Mouse (Mus musculus) myocyte (in vitro differentiated cells): Measurements from ENCODE around the gene E2f4.

Experiments used
- MYOD1 ChIP-seq, 3 experiments: IDR thresholded peaks; one replicate each; pipeline ENCODE4 v1.6.1; 2011; ENCODE audit warnings: control low read depth in 2 of 3, low read depth in 2 of 3, mild to moderate bottlenecking in 2 of 3, moderate library complexity in 1 of 3; ENCODE audit not compliant: insufficient read length in 2 of 3, control insufficient read depth in 1 of 3
- POLR2A ChIP-seq: IDR thresholded peaks from one replicate; pipeline ENCODE4 v1.6.1; 2011; ENCODE audit warnings: low read depth, mild to moderate bottlenecking, control low read depth, moderate library complexity; ENCODE audit not compliant: insufficient read length
- POLR2AphosphoS2 ChIP-seq: IDR thresholded peaks from one replicate; pipeline ENCODE4 v1.6.1; 2011; ENCODE audit warnings: low read depth, control low read depth; ENCODE audit not compliant: insufficient read length
- REST ChIP-seq: IDR thresholded peaks from one replicate; pipeline ENCODE4 v1.6.1; 2011; ENCODE audit warnings: mild to moderate bottlenecking, control low read depth, moderate library complexity; ENCODE audit not compliant: insufficient read depth, insufficient read length
- TCF12 ChIP-seq: IDR thresholded peaks from one replicate; pipeline ENCODE4 v1.6.1; 2011; ENCODE audit warnings: mild to moderate bottlenecking, control low read depth; ENCODE audit not compliant: poor library complexity, insufficient read depth, severe bottlenecking
- TCF3 ChIP-seq: IDR thresholded peaks from one replicate; pipeline ENCODE4 v1.6.1; 2011; ENCODE audit warnings: low read depth, control low read depth; ENCODE audit not compliant: insufficient read length

DNA sequence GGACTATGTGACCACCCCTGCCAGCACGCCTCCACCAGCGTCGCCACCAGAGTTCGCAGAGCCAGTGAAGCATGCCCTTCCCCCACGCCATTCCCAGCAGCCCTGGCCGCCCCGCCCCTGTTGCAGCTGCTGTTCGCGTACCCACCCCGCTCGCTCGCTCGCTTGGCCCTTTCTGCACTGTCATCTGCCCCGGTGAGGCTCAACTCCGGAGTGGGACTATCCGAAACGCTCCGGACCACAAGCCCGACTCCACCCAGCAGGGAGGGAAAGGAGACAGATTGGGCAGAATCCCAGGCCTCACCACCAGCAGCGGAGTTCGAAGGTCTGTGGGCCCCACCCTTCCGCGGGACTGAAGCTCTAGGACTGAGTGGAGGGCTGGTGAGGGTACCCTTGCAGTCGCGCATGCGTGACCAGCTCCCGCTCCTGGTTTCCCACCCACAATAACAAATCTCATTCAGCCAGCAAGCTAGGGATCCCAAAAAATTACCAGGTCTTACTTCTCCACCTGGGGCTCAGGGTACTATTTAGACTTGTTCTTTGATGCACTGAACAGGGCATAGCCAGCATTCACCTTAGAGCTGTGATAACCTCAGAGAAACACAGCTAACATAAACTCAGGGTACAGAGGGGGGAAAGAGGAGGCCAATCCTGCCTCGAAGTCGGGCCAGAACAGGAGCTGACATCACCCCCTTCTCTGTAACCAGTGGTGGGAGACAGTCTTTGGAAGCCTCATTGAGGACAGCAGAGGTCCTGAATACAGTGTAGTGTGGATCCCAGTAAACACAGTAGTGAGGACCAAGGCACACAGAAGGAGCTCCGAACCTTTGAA, 21.0 kb upstream of the E2f4 start:
- TF ChIP-seq POLR2AphosphoS2 = peak; percentile 99
- peak; percentile 90 for TF ChIP-seq POLR2A
- TF ChIP-seq TCF3 = peak; percentile 89
- TF ChIP-seq TCF12 = peak; percentile 30
- peak in 2 of 3 experiments; percentile 97 to 100 for TF ChIP-seq MYOD1 (IDR thresholded peaks at IDR 0.05; ENCODE audit: control insufficient read depth in 1 of 3, insufficient read length in 2 of 3, low read depth in 2 of 3)
- TF ChIP-seq REST = peak; percentile 32
